Mouse (Mus musculus): ENCODE measurements around the gene Adora2b.
"Not testable (repeated sequence)": the region's sequence is repeated elsewhere in the genome, so short reads cannot be mapped to it uniquely, and the experiment has no call there.

- not testable (repeated sequence) for TF ChIP-seq CTCF, POLR2A (IDR thresholded peaks at IDR 0.05; ENCODE audit: insufficient read depth, low read depth, low read length)
These were observed 35.2 kb downstream of the Adora2b start for GRCm38 (mm10) chr11:62284020-62284419.

Measured in olfactory bulb, adult 2 months (tissue).